Mouse (Mus musculus) heart, postnatal 4 days (tissue): Measurements from ENCODE around the gene Pcgf3. TPM values are rescaled to one million over a fixed set of nuclear protein-coding genes. Genes with fewer than 3 reads are reported as not detected.
"Not testable (repeated sequence)": the region's sequence is repeated elsewhere in the genome, so short reads cannot be mapped to it uniquely, and the experiment has no call there.

ENCODE experiments used
- DNase-seq: peaks from one replicate; pipeline ENCODE4 v3.0.0; 2021
- total RNA-seq, 2 experiments: library from RNA; stranded (reverse); gene quantifications; 2 replicates each; pipeline ENCODE4 v1.2.3; 2021

Gene Pcgf3
- total RNA-seq, 2 experiments from 2014 or later: 61.1 to 64.9 TPM

- DNase-seq: no peak
Observed at GRCm38 (mm10) chr5:108473737-108474136, 12.7 kb downstream of the Pcgf3 start.

- DNase-seq: no peak
Observed at GRCm38 (mm10) chr5:108475977-108476376, 14.9 kb downstream of the Pcgf3 start.

GRCm38 (mm10) chr5:108483006-108483405, 22.0 kb downstream of the Pcgf3 start:
- DNase-seq: no peak

DNA sequence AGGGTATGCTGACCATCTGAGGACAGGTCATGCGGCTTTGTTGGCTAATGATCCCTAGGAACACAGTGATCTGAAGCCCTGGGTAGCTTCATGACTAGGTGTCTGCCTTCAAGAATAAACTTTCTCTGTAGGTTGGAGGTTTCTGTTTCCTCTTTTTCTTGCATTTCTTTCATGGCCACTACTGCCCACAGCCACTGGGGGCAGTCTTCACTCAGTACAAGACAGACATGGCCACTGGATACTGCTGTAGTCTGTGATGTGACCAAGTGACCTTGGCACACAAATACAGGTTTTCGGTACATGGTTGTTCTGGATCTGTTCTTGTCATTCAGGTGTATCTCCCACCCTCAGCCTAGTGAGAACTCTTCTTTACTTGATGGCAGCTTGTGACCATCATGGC, 24.2 kb downstream of the Pcgf3 start:
- DNase-seq: peak; percentile 16

- DNase-seq: not testable (repeated sequence)
Observed at GRCm38 (mm10) chr5:108486148-108486547, 25.1 kb downstream of the Pcgf3 start.

GRCm38 (mm10) chr5:108501573-108501972, 40.5 kb downstream of the Pcgf3 start:
- DNase-seq: no peak

DNA sequence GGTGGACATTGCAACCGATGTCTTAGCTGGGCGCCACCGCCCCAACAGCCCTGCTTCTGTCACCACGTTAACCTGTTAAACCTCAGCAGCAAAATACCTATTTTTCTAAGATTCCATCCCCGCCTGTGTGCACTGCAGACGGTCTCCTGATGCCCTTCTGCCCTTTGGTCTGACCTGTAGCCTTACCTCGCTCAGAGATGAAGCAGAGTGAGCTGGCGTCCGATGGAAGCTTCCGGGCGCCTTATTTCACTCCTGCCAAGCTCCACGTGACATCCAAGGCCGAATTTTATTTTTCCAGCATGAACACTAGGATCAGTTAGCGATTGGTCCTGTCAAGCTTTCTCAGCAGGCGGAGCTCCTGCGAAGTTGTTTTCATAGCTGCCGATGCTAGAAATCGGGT, 41.3 kb downstream of the Pcgf3 start:
- no peak for DNase-seq

DNA sequence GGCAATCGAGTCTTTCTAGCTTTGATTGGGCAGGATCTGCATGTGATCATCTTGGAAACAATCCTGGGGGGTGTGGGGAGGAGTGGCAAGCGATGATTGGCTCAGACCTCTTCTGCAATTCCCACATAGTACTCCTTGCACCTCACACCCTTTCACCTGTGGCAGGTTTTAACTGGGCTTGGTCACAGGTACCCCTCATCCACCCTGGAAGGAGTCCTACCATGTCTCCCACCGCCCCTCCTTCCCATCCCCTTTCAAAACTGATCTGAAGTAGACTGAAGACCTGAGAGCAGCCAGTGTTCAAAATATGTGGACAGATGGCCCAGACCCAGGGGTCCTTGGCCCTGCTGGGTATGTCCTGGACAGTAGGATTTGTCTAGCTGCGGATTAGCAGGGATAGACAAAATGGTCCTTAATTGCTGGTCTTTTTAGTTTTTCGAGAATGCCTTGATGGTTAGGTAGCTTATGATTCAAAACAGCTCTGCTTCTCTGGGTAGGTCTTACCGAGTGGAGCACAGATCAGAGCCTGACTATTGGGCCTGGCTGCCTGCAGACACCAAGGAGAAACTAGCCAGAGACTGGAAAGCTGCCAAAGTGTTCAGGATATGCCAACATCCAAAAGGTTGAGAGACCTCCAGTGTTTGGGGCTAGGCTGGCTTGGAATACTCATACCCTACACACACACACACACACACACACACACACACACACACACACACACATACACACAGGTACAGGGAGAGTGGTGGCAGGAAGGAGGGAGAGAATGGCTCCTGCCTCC, 54.7 kb downstream of the Pcgf3 start:
- no peak for DNase-seq

GRCm38 (mm10) chr5:108516655-108517054, 55.6 kb downstream of the Pcgf3 start:
- no peak for DNase-seq

GRCm38 (mm10) chr5:108518106-108518885, 57.3 kb downstream of the Pcgf3 start:
- no peak for DNase-seq

DNA sequence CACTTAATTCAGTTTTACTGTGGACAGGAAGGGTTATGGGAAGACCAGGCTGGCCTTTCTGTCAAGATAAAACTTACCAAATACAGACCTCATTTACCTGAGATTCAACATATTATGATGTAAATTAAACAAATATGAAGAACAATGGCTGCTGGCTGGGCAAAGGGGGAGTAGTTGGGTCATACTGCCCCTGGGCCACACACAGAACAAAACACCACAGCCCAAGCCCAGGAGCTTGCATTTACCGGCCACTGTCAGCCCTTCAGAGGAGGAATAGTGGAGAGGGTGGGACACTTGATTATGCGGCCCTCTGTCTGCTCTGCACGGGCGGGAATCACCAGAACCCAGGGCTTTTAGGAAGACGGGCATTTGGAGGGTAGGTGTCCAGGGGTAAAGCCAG, 57.9 kb downstream of the Pcgf3 start:
- DNase-seq: no peak

DNA sequence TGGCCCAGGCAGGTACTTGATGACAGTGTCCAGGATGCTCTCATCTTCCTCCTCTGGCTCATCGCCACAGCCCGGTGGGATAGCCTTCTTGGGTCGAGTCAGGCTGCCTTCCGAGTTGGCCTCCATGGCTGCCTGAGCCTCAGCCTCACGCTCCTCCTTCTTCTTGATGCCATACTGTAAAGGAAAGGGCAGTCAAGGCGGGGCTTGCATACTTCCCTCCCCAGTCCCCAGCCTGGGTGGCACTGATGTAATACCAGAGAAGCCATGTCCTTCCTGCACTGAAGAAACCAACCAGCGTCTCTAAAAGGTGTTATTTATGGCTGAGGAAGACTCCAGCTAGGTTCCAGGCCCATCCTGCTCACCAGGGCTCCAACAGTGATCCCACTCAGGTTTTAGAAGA, 59.1 kb downstream of the Pcgf3 start:
- DNase-seq: no peak

DNA sequence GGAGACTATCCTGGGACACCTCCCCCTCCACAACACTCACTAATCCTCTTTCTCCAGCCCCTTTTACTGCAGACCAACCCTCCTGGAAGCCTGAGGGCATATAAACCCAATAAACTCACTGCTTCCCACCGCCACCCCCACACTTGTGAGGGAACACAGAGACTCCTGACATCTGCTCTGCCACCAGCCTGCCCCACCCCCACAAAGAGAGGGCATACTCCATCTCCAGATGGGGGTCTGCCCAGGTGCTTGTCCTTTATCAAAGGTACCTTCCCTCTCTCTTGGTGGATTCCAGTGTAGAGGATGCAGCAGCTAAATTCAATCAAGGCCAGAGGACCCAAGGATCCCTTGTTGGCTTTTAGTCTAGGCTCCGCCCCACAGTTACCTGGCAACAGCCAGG, 60.0 kb downstream of the Pcgf3 start:
- no peak for DNase-seq

DNA sequence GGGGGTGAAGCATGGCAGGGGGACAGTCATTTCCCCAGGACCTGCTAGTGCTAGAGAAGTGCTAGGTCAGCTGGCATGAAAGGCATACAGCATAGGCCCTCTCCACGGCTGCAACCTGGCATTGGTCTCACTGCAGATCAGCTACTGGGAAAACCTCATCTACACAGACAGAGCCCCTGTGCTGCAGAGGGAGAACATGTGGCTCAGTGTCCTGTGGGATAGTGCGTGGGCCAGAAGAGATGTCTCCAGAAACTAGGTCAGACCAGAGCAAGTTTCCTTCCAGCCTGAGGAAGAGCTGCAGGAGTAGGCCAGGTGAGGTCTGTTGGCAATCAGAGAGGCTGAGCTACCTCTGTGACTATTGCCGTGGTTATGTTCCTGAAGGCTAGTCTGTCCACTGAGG, 60.9 kb downstream of the Pcgf3 start:
- DNase-seq: no peak

GRCm38 (mm10) chr5:108522597-108522996, 61.6 kb downstream of the Pcgf3 start:
- DNase-seq: no peak

GRCm38 (mm10) chr5:108534188-108534587, 73.2 kb downstream of the Pcgf3 start:
- DNase-seq: no peak

GRCm38 (mm10) chr5:108543516-108544291, 82.7 kb downstream of the Pcgf3 start:
- DNase-seq: no peak

- no peak for DNase-seq
Observed at GRCm38 (mm10) chr5:108547636-108548035, 86.6 kb downstream of the Pcgf3 start.

DNA sequence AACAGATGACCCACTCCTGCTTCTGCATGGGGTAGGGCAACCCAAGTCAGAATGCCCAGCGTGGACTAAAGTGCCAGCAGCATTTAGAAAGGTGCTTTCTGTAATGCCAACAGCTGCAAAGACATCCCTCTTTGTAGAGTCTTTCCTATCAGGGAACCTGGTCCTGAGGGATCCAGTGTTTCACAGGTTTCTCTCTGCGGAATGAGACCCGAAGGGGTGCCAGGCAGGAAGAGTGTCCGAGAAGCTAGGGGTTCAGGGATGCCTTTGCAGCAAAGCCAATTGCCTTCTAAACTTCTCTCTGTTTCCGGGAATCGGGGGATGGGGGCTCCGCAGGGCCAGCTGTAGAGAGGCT, 88.1 kb downstream of the Pcgf3 start:
- no peak for DNase-seq

DNA sequence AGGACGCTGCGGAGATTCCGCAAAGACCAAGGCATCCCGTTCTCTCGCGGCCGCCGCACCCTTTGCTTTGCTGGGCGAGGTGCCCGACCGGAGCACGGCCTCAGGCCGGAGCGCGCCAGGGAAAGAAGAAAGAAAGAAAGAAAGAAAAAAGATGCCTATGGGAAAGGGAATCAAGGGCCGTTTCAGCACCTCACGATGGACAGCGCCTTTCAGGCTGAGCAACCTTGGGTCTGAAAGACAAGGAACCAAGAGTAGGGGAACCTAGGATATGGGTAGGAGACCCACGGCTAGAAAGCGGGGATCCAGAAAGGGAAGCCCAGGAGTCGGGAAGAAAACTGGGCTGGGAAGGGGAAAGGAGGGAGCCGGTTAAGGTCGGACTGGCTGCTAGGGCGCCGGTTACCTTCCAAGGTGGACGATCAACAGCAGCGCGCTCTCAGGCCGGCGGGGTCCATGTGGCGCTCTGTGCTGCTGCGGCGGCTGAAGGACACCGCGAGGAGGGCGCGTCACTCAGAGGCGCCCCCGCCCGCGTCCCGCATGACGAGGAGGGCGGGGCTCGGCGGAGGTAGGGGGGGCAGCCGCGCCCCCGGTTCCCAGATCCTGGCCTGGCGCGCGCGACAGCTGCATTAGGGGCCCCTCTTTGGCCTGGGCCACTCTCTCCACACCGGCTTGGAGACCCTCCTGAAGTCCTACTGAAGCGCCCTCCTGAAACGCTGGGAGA, 88.6 kb downstream of the Pcgf3 start, which contains the start of gene Cplx1:
Cplx1 (minus strand) TSS at position 536 of the 718 bp plus-strand sequence.
- DNase-seq: peak; percentile 78

GRCm38 (mm10) chr5:108550207-108550594, 89.2 kb downstream of the Pcgf3 start:
- DNase-seq: no peak

- DNase-seq: no peak
Observed at GRCm38 (mm10) chr5:108554041-108554440, 93.0 kb downstream of the Pcgf3 start.
